Mouse (Mus musculus): Measurements from ENCODE around the gene Whamm. TPM values are rescaled to one million over a fixed set of nuclear protein-coding genes. Genes with fewer than 3 reads are reported as not detected.

Whamm gene
- total RNA-seq, 1 experiment: 10.7 TPM

- Histone ChIP-seq H3K4me1 (ENCODE audit: control insufficient read depth in 2 of 2, insufficient read depth in 2 of 2, low read length in 2 of 2, poor library complexity in 1 of 2) (no peaks in the 10 kb centered on the region; a peak in 1 of 4 replicates), H3K27ac (ENCODE audit: insufficient read depth, low read depth, low read length, poor library complexity, severe bottlenecking) (no peak overlapping the region), H3K4me3 (ENCODE audit: insufficient read depth in 1 of 2, low read depth in 1 of 2, low read length in 2 of 2, poor library complexity in 1 of 2, severe bottlenecking in 1 of 2) (no peak overlapping the region), H3K36me3 (ENCODE audit: control insufficient read depth, insufficient read depth, low read length, poor library complexity, severe bottlenecking) (peaks cover 3% of the 10 kb centered on the region; the same call in 1 of the 2 replicates), H3K9me3 (ENCODE audit: control insufficient read depth, insufficient read depth, low read depth, low read length) (no peaks in the 10 kb centered on the region), H3K9ac (ENCODE audit: insufficient read depth, low read depth, low read length, poor library complexity, severe bottlenecking) (no peak overlapping the region)
- no peak for DNase-seq (ENCODE audit: low read depth, low spot score)
- TF ChIP-seq MAFK (IDR thresholded peaks at IDR 0.05; ENCODE audit: insufficient read depth, low read depth, low read length) (0 out of 2 replicates have a peak, but pooled peaks have one; percentile 17), ZNF384 (IDR thresholded peaks at IDR 0.05; ENCODE audit: low read depth, low read length) (no peak)
- in situ Hi-C loops (cut with MboI; ENCODE audit: low sequenced_read_pairs in 2 of 2, unreplicated experiment in 2 of 2): no loop called here
These were observed 1.7 kb downstream of the Whamm start for GRCm38 (mm10) chr7:81572610-81573268.

- in situ Hi-C loops (cut with MboI; ENCODE audit: low sequenced_read_pairs in 2 of 2, unreplicated experiment in 2 of 2): no loop called here
- Histone ChIP-seq H3K9me3 (ENCODE audit: control insufficient read depth, insufficient read depth, low read depth, low read length) (no peaks in the 10 kb centered on the region), H3K36me3 (ENCODE audit: control insufficient read depth, insufficient read depth, low read length, poor library complexity, severe bottlenecking) (peaks cover 5% of the 10 kb centered on the region; the same call in 1 of the 2 replicates), H3K4me3 (ENCODE audit: insufficient read depth in 1 of 2, low read depth in 1 of 2, low read length in 2 of 2, poor library complexity in 1 of 2, severe bottlenecking in 1 of 2) (no peak overlapping the region), H3K27ac (ENCODE audit: insufficient read depth, low read depth, low read length, poor library complexity, severe bottlenecking) (no peak overlapping the region), H3K4me1 (ENCODE audit: control insufficient read depth in 2 of 2, insufficient read depth in 2 of 2, low read length in 2 of 2, poor library complexity in 1 of 2) (no peaks in the 10 kb centered on the region; a peak in 1 of 4 replicates), H3K9ac (ENCODE audit: insufficient read depth, low read depth, low read length, poor library complexity, severe bottlenecking) (no peak overlapping the region)
- TF ChIP-seq CHD2 (IDR thresholded peaks at IDR 0.05; ENCODE audit: low read depth, low read length): no peak
- no peak for TF ChIP-seq ZNF384 (IDR thresholded peaks at IDR 0.05; ENCODE audit: low read depth, low read length)
- no peak for TF ChIP-seq ZC3H11A (IDR thresholded peaks at IDR 0.05; ENCODE audit: borderline replicate concordance, low read depth, low read length)
- TF ChIP-seq HCFC1 (IDR thresholded peaks at IDR 0.05; ENCODE audit: borderline replicate concordance, insufficient read depth, low read length): no peak
- no peak for TF ChIP-seq MAFK (IDR thresholded peaks at IDR 0.05; ENCODE audit: insufficient read depth, low read depth, low read length)
- DNase-seq (ENCODE audit: low read depth, low spot score): no peak
These were observed 2.3 kb downstream of the Whamm start for GRCm38 (mm10) chr7:81573397-81573796.

GRCm38 (mm10) chr7:81573821-81574220 lies 2.8 kb downstream of the Whamm start:
- TF ChIP-seq MAFK (IDR thresholded peaks at IDR 0.05; ENCODE audit: insufficient read depth, low read depth, low read length) (no peak), HCFC1 (IDR thresholded peaks at IDR 0.05; ENCODE audit: borderline replicate concordance, insufficient read depth, low read length) (no peak), ZNF384 (IDR thresholded peaks at IDR 0.05; ENCODE audit: low read depth, low read length) (no peak)

GRCm38 (mm10) chr7:81575606-81576005 lies 4.5 kb downstream of the Whamm start:
- no peak for DNase-seq (ENCODE audit: low read depth, low spot score)

More at GRCm38 (mm10) chr7:81573821-81574220, 2.8 kb downstream of the Whamm start:
- Histone ChIP-seq H3K9ac (ENCODE audit: insufficient read depth, low read depth, low read length, poor library complexity, severe bottlenecking) (no peak overlapping the region), H3K27ac (ENCODE audit: insufficient read depth, low read depth, low read length, poor library complexity, severe bottlenecking) (no peak overlapping the region), H3K36me3 (ENCODE audit: control insufficient read depth, insufficient read depth, low read length, poor library complexity, severe bottlenecking) (peaks cover 5% of the 10 kb centered on the region; the same call in 1 of the 2 replicates), H3K4me3 (ENCODE audit: insufficient read depth in 1 of 2, low read depth in 1 of 2, low read length in 2 of 2, poor library complexity in 1 of 2, severe bottlenecking in 1 of 2) (no peak overlapping the region), H3K9me3 (ENCODE audit: control insufficient read depth, insufficient read depth, low read depth, low read length) (no peaks in the 10 kb centered on the region), H3K4me1 (ENCODE audit: control insufficient read depth in 2 of 2, insufficient read depth in 2 of 2, low read length in 2 of 2, poor library complexity in 1 of 2) (no peaks in the 10 kb centered on the region; a peak in 1 of 4 replicates)
- no peak for DNase-seq (ENCODE audit: low read depth, low spot score)
- in situ Hi-C loops (cut with MboI; ENCODE audit: low sequenced_read_pairs in 2 of 2, unreplicated experiment in 2 of 2): no loop called here

GRCm38 (mm10) chr7:81577872-81578271 lies 6.8 kb downstream of the Whamm start:
- in situ Hi-C loops (cut with MboI; ENCODE audit: low sequenced_read_pairs in 2 of 2, unreplicated experiment in 2 of 2): no loop called here
- Histone ChIP-seq H3K27ac (ENCODE audit: insufficient read depth, low read depth, low read length, poor library complexity, severe bottlenecking) (no peak overlapping the region), H3K4me3 (ENCODE audit: insufficient read depth in 1 of 2, low read depth in 1 of 2, low read length in 2 of 2, poor library complexity in 1 of 2, severe bottlenecking in 1 of 2) (no peak overlapping the region), H3K9ac (ENCODE audit: insufficient read depth, low read depth, low read length, poor library complexity, severe bottlenecking) (no peak overlapping the region), H3K36me3 (ENCODE audit: control insufficient read depth, insufficient read depth, low read length, poor library complexity, severe bottlenecking) (peaks cover 5% of the 10 kb centered on the region; the same call in 1 of the 2 replicates), H3K9me3 (ENCODE audit: control insufficient read depth, insufficient read depth, low read depth, low read length) (no peaks in the 10 kb centered on the region), H3K4me1 (ENCODE audit: control insufficient read depth in 2 of 2, insufficient read depth in 2 of 2, low read length in 2 of 2, poor library complexity in 1 of 2) (no peaks in the 10 kb centered on the region)
- no peak for TF ChIP-seq HCFC1 (IDR thresholded peaks at IDR 0.05; ENCODE audit: borderline replicate concordance, insufficient read depth, low read length)
- TF ChIP-seq ZC3H11A (IDR thresholded peaks at IDR 0.05; ENCODE audit: borderline replicate concordance, low read depth, low read length): no peak
- no peak for TF ChIP-seq CHD2 (IDR thresholded peaks at IDR 0.05; ENCODE audit: low read depth, low read length)
- no peak for TF ChIP-seq MAFK (IDR thresholded peaks at IDR 0.05; ENCODE audit: insufficient read depth, low read depth, low read length)
- no peak for TF ChIP-seq ZNF384 (IDR thresholded peaks at IDR 0.05; ENCODE audit: low read depth, low read length)
- DNase-seq (ENCODE audit: low read depth, low spot score): no peak

More at GRCm38 (mm10) chr7:81575606-81576005, 4.5 kb downstream of the Whamm start:
- H3K4me1 ChIP-seq (ENCODE audit: control insufficient read depth in 2 of 2, insufficient read depth in 2 of 2, low read length in 2 of 2, poor library complexity in 1 of 2): no peaks in the 10 kb centered on the region; a peak in 1 of 4 replicates
- H3K9ac ChIP-seq (ENCODE audit: insufficient read depth, low read depth, low read length, poor library complexity, severe bottlenecking): no peak overlapping the region
- no peak for TF ChIP-seq HCFC1 (IDR thresholded peaks at IDR 0.05; ENCODE audit: borderline replicate concordance, insufficient read depth, low read length)
- no peak for TF ChIP-seq ZC3H11A (IDR thresholded peaks at IDR 0.05; ENCODE audit: borderline replicate concordance, low read depth, low read length)
- no peak for TF ChIP-seq CHD2 (IDR thresholded peaks at IDR 0.05; ENCODE audit: low read depth, low read length)
- H3K36me3 ChIP-seq (ENCODE audit: control insufficient read depth, insufficient read depth, low read length, poor library complexity, severe bottlenecking): peaks cover 5% of the 10 kb centered on the region; the same call in 1 of the 2 replicates
- no peak overlapping the region for H3K27ac ChIP-seq (ENCODE audit: insufficient read depth, low read depth, low read length, poor library complexity, severe bottlenecking)
- in situ Hi-C loops (cut with MboI; ENCODE audit: low sequenced_read_pairs in 2 of 2, unreplicated experiment in 2 of 2): no loop called here
- no peak overlapping the region for H3K4me3 ChIP-seq (ENCODE audit: insufficient read depth in 1 of 2, low read depth in 1 of 2, low read length in 2 of 2, poor library complexity in 1 of 2, severe bottlenecking in 1 of 2)
- H3K9me3 ChIP-seq (ENCODE audit: control insufficient read depth, insufficient read depth, low read depth, low read length): no peaks in the 10 kb centered on the region

Measured in ES-E14 (cell line).